Mouse (Mus musculus) midbrain, postnatal 0 days (tissue): ENCODE results near the gene Cct8. TPM values are rescaled to one million over a fixed set of nuclear protein-coding genes. Genes with fewer than 3 reads are reported as not detected.
A peak's percentile ranks its signal among the peaks of the same experiment; 100 is the strongest.

Source experiments
- ATAC-seq: fragments of 200-750 bp; cut with Nextera tagmentation; 2 replicates; pipeline ENCODE4 v1.8.0; 2017; ENCODE audit warnings: moderate number of reproducible peaks, mild to moderate bottlenecking, moderate TSS enrichment, moderate library complexity; ENCODE audit not compliant: low FRiP score
- DNase-seq: peaks from one replicate; pipeline ENCODE4 v3.0.0-alpha.2; 2015; ENCODE audit warnings: low spot score
- H3K27ac ChIP-seq: fragments of 300-500 bp; sonication (generic); 2 replicates; pipeline ENCODE4 v1.5.1; 2014; ENCODE audit warnings: low read depth, mild to moderate bottlenecking, low read length, mixed read lengths
- H3K27me3 ChIP-seq: fragments of 300-500 bp; sonication (generic); 2 replicates; pipeline ENCODE4 v1.6.1; 2014; ENCODE audit warnings: low read length, control low read depth, mixed read lengths; ENCODE audit not compliant: insufficient read depth
- H3K36me3 ChIP-seq: fragments of 300-500 bp; sonication (generic); 2 replicates; pipeline ENCODE4 v1.6.1; 2014; ENCODE audit warnings: low read length, control low read depth, mixed read lengths; ENCODE audit not compliant: insufficient read depth
- H3K4me1 ChIP-seq: fragments of 300-500 bp; sonication (generic); 2 replicates; pipeline ENCODE4 v1.6.1; 2014; ENCODE audit warnings: mild to moderate bottlenecking, control low read depth, antibody characterized with exemption, low read length, mixed read lengths; ENCODE audit not compliant: insufficient read depth
- H3K4me2 ChIP-seq: fragments of 300-500 bp; sonication (generic); 2 replicates; pipeline ENCODE4 v1.6.1; 2014; ENCODE audit warnings: low read depth, mild to moderate bottlenecking, low read length, mixed read lengths; ENCODE audit not compliant: poor library complexity, severe bottlenecking
- H3K4me3 ChIP-seq: fragments of 300-500 bp; sonication (generic); 2 replicates; pipeline ENCODE4 v1.5.1; 2014; ENCODE audit warnings: low read depth, mild to moderate bottlenecking, low read length, moderate library complexity
- H3K9ac ChIP-seq: fragments of 300-500 bp; sonication (generic); replicated peaks from 2 replicates; pipeline ENCODE4 v1.6.1; 2014; ENCODE audit warnings: mild to moderate bottlenecking, low read length, moderate library complexity, mixed read lengths; ENCODE audit not compliant: poor library complexity, severe bottlenecking
- H3K9me3 ChIP-seq: fragments of 300-500 bp; sonication (generic); 2 replicates; pipeline ENCODE4 v1.6.1; 2016; ENCODE audit warnings: low read length, control low read depth
- CTCF ChIP-seq: IDR thresholded peaks from 2 replicates; pipeline ENCODE4 v1.5.1; 2016; ENCODE audit warnings: antibody characterized with exemption, mild to moderate bottlenecking
- WGBS: fragments of 180-500 bp; shearing (Covaris S2); extraction: QIAGEN DNeasy Blood & Tissue Kit; methylation state at CpG from one replicate; pipeline ENCODE4 v1.1.7; 2014; 5-methylcytosine and 5-hydroxymethylcytosine counted together
- polyA plus RNA-seq: library from polyadenylated mRNA; unstranded; fragments of >200 nt; fragmentation: Nextera tagmentation; extraction: Ambion mirVana; gene quantifications from 2 replicates; pipeline ENCODE4 v1.2.1, GENCODE M21; 2015
- total RNA-seq: library from RNA; depleted of rRNA; stranded (reverse); fragments of >200 nt; gene quantifications from 2 replicates; pipeline ENCODE4 v1.2.3, GENCODE M21; 2014

The Cct8 gene
- total and polyA plus RNA-seq, 2 experiments from 2014 or later = 142 to 345 TPM

DNA sequence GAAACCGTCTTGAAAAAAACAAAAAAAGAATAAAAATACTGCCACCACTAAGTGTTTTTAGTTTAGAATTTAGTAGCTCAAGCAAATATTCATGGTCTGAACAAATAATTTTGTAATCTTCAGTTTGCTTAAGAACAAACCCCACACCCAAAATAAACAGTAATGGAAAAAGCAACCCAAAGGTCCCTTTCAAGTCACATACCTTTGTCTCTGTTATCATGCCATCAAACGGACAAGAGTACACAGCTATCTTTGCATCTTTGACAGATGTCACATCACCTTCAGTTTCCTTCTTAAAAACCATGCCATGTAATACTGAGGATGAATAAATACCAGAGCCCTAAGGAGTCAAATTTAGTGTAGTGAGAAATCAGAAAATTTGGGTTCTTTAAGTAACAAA lies 7.1 kb downstream of the Cct8 start:
- Histone ChIP-seq H3K4me2 (no peak overlapping the region), H3K36me3 (peaks cover 72% of the 10 kb centered on the region), H3K27ac (no peak overlapping the region), H3K27me3 (no peaks in the 10 kb centered on the region), H3K4me3 (no peak overlapping the region), H3K4me1 (no peaks in the 10 kb centered on the region), H3K9me3 (no peaks in the 10 kb centered on the region), H3K9ac (no peak overlapping the region)
- DNase-seq = no peak
- ATAC-seq = no peak
- WGBS = 94% methylated on average over 2 of the region's 2 CpGs
- TF ChIP-seq CTCF = no peak

DNA sequence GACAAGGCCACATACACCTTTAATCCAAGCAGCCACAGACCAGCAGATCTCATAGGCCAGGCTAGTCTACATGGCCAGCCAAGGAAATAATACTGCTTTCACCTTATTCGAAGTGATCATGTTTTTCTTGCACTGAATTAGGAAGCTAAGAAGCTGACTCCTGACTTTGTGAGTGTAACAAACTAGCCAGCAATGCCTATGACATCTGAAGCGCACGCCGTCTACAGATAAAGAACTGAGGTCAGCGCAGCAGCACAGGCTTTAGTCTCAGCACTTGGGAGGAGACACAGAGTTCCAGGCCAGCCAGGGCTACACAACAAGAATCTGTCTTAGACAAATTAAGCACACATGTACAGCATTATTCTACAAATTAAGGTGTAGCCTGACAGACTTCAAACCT lies 8.9 kb downstream of the Cct8 start:
- no peak for ATAC-seq
- no peak overlapping the region for H3K4me3 ChIP-seq
- no peak overlapping the region for H3K27ac ChIP-seq
- H3K9me3 ChIP-seq = no peaks in the 10 kb centered on the region
- no peak overlapping the region for H3K9ac ChIP-seq
- H3K27me3 ChIP-seq = no peaks in the 10 kb centered on the region
- TF ChIP-seq CTCF = no peak
- no peaks in the 10 kb centered on the region for H3K4me1 ChIP-seq
- H3K36me3 ChIP-seq = peaks cover 70% of the 10 kb centered on the region
- no peak for DNase-seq
- 96% methylated on average over 5 of the region's 5 CpGs for WGBS
- no peak overlapping the region for H3K4me2 ChIP-seq

DNA sequence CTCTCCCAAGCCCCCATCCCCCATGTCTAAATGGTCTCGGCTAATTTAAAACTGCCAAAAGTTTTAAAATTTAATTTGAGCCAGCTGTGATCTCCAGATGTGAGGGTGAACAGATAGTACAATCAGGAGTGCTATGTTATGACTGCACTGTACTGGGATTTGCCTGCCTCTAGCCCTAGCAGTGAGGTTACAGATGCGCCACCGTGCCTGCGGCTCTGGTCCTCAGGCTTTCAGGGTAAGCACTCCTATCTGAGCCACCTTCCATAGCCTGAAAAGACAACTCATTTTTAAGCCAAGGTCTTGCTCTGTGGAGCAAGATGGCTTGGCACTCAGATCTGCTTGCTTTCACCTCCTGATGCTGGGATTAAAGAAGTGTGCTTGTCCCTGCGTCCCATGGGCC lies 11.3 kb downstream of the Cct8 start:
- Histone ChIP-seq H3K27ac (no peak overlapping the region), H3K4me3 (no peak overlapping the region), H3K9me3 (no peaks in the 10 kb centered on the region), H3K9ac (no peak overlapping the region), H3K27me3 (no peaks in the 10 kb centered on the region), H3K36me3 (peaks cover 60% of the 10 kb centered on the region), H3K4me1 (no peaks in the 10 kb centered on the region), H3K4me2 (no peak overlapping the region)
- TF ChIP-seq CTCF = no peak
- no peak for ATAC-seq
- 91% methylated on average over 5 of the region's 5 CpGs for WGBS
- no peak for DNase-seq

DNA sequence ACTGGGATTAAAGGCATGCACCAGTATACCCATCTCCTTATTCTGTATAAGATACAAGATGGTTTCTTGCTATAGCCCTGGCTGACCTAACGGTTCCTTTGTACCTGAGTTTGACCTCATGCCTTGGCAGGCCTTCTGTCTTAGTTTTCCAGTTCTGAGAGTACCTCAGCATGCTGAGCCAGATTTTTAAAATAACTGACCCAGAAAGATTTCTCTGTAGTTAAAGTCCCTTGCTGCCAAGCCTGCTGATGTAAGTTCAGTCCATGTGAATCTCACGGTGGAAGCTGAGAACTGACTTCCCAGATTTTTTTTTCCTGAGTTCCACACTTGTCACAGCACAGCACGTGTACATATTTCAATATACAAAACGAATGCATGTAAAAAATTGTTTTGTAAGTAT lies 25.1 kb downstream of the Cct8 start:
- H3K36me3 ChIP-seq = peaks cover 58% of the 10 kb centered on the region
- WGBS = 92% methylated on average over 4 of the region's 4 CpGs

DNA sequence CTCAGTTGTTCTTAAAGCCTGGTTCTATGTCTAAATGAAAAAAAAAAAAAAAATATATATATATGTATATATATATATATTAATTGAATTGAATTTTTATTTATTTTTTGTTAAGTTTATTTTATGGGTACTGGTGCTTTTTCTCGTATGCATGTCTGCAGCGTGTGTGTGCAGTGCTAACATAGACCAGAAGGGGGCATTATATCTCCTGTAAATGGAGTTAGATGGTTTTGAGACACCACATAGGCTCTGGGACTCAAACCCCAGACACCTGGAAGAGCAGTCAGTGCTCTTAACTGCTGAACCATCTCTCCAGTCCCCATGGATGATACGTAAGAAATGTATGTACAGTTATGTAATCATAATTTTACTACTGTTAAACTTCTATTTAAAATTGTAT lies 36.9 kb downstream of the Cct8 start:
- Histone ChIP-seq H3K27me3 (no peaks in the 10 kb centered on the region), H3K36me3 (peaks cover 16% of the 10 kb centered on the region; the same call in 1 of the 2 replicates), H3K9me3 (no peaks in the 10 kb centered on the region), H3K9ac (no peak overlapping the region), H3K4me1 (peaks cover 7% of the 10 kb centered on the region; the same call in 1 of the 2 replicates), H3K27ac (no peak overlapping the region), H3K4me2 (no peak overlapping the region), H3K4me3 (no peak overlapping the region)
- ATAC-seq (no peak), DNase-seq (no peak)
- 98% methylated on average over 3 of the region's 3 CpGs for WGBS
- peak; percentile 23; the same call in 1 of the 2 replicates for TF ChIP-seq CTCF

More for the DNA sequence above, 25.1 kb downstream of the Cct8 start:
- TF ChIP-seq CTCF = no peak
- Histone ChIP-seq H3K27ac (no peak overlapping the region), H3K9ac (no peak overlapping the region), H3K4me2 (no peak overlapping the region), H3K27me3 (no peaks in the 10 kb centered on the region), H3K4me3 (no peak overlapping the region), H3K4me1 (no peaks in the 10 kb centered on the region), H3K9me3 (no peaks in the 10 kb centered on the region)
- DNase-seq (no peak), ATAC-seq (no peak)

DNA sequence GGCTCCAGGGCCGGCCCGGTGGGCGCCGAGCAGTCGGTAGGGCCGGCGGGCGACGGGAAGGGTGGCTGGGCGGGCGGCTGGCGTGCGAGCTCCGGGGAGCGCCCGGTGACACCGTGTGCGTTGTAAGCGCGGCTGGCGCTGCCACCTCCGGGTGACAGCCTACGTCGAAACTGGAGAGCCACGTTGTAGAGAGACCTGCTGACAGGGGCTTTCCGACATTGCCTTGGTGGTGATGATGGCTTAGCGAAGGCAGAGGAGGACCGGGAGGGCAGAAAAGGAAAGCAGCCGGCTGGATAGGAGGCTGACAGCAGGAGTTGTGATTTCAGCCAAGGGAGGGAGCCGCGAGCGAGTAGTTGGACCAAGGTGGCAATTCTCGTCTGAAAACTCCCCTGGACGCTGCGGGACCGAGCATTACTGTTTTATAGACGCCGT lies 40.5 kb downstream of the Cct8 start:
- H3K9me3 ChIP-seq = no peaks in the 10 kb centered on the region
- H3K4me1 ChIP-seq = peaks cover 7% of the 10 kb centered on the region; the same call in 1 of the 2 replicates
- H3K27ac ChIP-seq = peak overlapping the region; percentile 85
- peak overlapping the region; percentile 89 for H3K4me3 ChIP-seq
- DNase-seq (peak; percentile 9), ATAC-seq (peak; percentile 78)
- WGBS = under 1% methylated on average over 38 of the region's 38 CpGs
- H3K9ac ChIP-seq = peak overlapping the region; percentile 87
- TF ChIP-seq CTCF = no peak
- H3K4me2 ChIP-seq = peak overlapping the region; percentile 85
- H3K27me3 ChIP-seq = no peaks in the 10 kb centered on the region
- peaks cover 4% of the 10 kb centered on the region; the same call in 1 of the 2 replicates for H3K36me3 ChIP-seq
